Mouse (Mus musculus) hindbrain, embryonic 14.5 days (tissue): Measurements from ENCODE around the gene Slx4. TPM values are rescaled to one million over a fixed set of nuclear protein-coding genes. Genes with fewer than 3 reads are reported as not detected.
"Not testable (repeated sequence)": the region's sequence is repeated elsewhere in the genome, so short reads cannot be mapped to it uniquely, and the experiment has no call there.

ENCODE experiments used
- ATAC-seq: fragments of 200-750 bp; cut with Nextera tagmentation; 2 replicates; pipeline ENCODE4 v1.8.0; 2017; ENCODE audit warnings: moderate number of reproducible peaks, mild to moderate bottlenecking, moderate TSS enrichment, moderate library complexity; ENCODE audit not compliant: low FRiP score
- DNase-seq: peaks from one replicate; pipeline ENCODE4 v3.0.0-alpha.2; 2015; ENCODE audit warnings: low spot score
- H3K27ac ChIP-seq: fragments of 300-500 bp; sonication (generic); 2 replicates; pipeline ENCODE4 v1.5.1; 2014; ENCODE audit warnings: mild to moderate bottlenecking, moderate library complexity
- H3K27me3 ChIP-seq: fragments of 300-500 bp; sonication (generic); 2 replicates; pipeline ENCODE4 v1.6.1; 2014; ENCODE audit warnings: mild to moderate bottlenecking, low read length, mixed read lengths; ENCODE audit not compliant: control insufficient read depth, insufficient read depth
- H3K36me3 ChIP-seq: fragments of 300-500 bp; sonication (generic); replicated peaks from 2 replicates; pipeline ENCODE4 v1.6.1; 2014; ENCODE audit not compliant: control insufficient read depth, insufficient read depth
- H3K4me1 ChIP-seq: fragments of 300-500 bp; sonication (generic); replicated peaks from 2 replicates; pipeline ENCODE4 v1.6.1; 2014; ENCODE audit warnings: antibody characterized with exemption, low read length, mixed read lengths; ENCODE audit not compliant: control insufficient read depth, insufficient read depth
- H3K4me2 ChIP-seq: fragments of 300-500 bp; sonication (generic); replicated peaks from 2 replicates; pipeline ENCODE4 v1.6.1; 2014; ENCODE audit warnings: mild to moderate bottlenecking, moderate library complexity
- H3K4me3 ChIP-seq: fragments of 300-500 bp; sonication (generic); replicated peaks from 2 replicates; pipeline ENCODE4 v1.5.1; 2014; ENCODE audit warnings: mild to moderate bottlenecking, low read length
- H3K9ac ChIP-seq: fragments of 300-500 bp; sonication (generic); 2 replicates; pipeline ENCODE4 v1.6.1; 2014
- H3K9me3 ChIP-seq: fragments of 300-500 bp; sonication (generic); 2 replicates; pipeline ENCODE4 v1.6.1; 2016; ENCODE audit warnings: low read length; ENCODE audit not compliant: control insufficient read depth
- WGBS: fragments of 180-500 bp; shearing (Covaris S2); extraction: QIAGEN DNeasy Blood & Tissue Kit; methylation state at CpG from one replicate; pipeline ENCODE4 v1.1.7; 2014; 5-methylcytosine and 5-hydroxymethylcytosine counted together
- polyA plus RNA-seq: library from polyadenylated mRNA; unstranded; fragments of >200 nt; fragmentation: Nextera tagmentation; extraction: Ambion mirVana; gene quantifications from 2 replicates; pipeline ENCODE4 v1.2.1, GENCODE M21; 2014

The Slx4 gene
- polyA plus RNA-seq, 1 experiment from 2014 or later, result 35.3 TPM

DNA sequence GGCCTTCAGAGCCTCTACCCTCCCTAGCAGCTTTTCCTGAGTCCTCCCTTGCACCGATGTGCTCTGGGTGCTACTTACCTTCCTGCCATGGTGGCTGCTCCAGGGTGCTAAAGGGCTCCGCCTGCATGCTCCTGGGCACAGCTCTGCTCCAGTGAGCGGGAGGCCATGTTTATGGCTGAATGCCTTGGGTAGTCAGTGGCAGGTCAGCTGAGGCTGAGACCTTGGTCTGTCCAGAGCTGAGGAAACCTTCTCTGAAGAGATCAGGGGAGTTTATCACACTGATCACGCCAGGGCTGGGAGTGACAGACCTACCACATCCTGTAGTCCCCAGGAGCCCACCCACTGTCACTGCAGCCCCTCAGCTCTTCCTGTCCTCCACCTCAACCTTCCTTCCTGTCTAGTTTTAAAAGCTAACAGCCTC is 27.3 kb downstream of the Slx4 start, which contains the start of gene Nlrc3:
Gene Nlrc3 (minus strand): TSS at position 382 of the 421 bp plus-strand sequence.
- ATAC-seq (no peak), DNase-seq (no peak)
- no peak within 1 kb of the TSS for H3K9ac ChIP-seq
- WGBS, result 82% methylated on average over 4 of the region's 4 CpGs
- no peaks in the 10 kb centered on the region for H3K4me1 ChIP-seq
- no peak within 1 kb of the TSS for H3K4me3 ChIP-seq
- peaks cover 38% of the 10 kb centered on the region for H3K36me3 ChIP-seq
- H3K9me3 ChIP-seq, result no peaks in the 10 kb centered on the region
- no peaks in the 10 kb centered on the region for H3K27me3 ChIP-seq
- H3K27ac ChIP-seq, result no peak within 1 kb of the TSS
- no peak within 1 kb of the TSS for H3K4me2 ChIP-seq

DNA sequence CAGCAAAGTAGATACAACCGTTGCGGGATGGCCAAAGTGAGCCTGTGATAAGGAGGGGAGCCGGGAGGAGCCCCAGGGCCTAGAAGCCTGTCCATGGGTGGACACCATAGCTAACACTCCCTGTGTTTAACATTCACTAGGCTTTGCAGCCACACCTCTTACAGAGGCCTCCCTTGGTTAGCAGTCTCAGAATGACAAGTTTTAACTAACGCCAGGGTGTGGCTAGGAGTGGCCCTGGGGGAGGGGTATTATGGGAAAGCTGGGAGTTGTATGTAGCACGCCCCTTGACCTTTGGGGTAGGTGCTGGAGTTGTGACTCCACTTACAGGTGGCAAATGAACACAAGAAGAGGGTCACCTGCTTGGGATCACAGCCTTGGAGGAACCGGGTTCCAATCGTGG is 27.9 kb downstream of the Slx4 start:
- Histone ChIP-seq H3K36me3 (peaks cover 32% of the 10 kb centered on the region), H3K27me3 (no peaks in the 10 kb centered on the region), H3K4me3 (no peak overlapping the region), H3K9me3 (no peaks in the 10 kb centered on the region), H3K27ac (no peak overlapping the region), H3K4me2 (no peak overlapping the region), H3K9ac (no peak overlapping the region), H3K4me1 (no peaks in the 10 kb centered on the region)
- 91% methylated on average over 7 of the region's 7 CpGs for WGBS
- no peak; the same call in 1 of the 2 replicates for ATAC-seq
- no peak for DNase-seq

DNA sequence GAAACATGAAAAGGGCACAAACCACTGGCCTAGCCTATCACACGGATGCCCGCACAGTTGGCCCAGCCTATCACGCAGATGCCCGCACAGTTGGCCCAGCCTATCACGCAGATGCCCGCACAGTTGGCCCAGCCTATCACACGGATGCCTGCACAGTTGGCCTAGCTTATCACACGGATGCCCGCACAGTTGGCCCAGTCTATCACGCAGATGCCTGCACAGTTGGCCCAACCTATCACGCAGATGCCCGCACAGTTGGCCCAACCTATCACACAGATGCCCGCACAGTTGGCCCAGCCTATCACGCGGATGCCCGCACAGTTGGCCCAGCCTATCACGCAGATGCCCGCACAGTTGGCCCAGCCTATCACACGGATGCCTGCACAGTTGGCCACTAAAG is 29.1 kb downstream of the Slx4 start:
- 89% methylated on average over 19 of the region's 19 CpGs for WGBS
- not testable (repeated sequence) for H3K27ac ChIP-seq, H3K4me2 ChIP-seq, H3K9ac ChIP-seq, H3K27me3 ChIP-seq, DNase-seq, H3K4me3 ChIP-seq, H3K4me1 ChIP-seq, ATAC-seq, H3K9me3 ChIP-seq
- peaks cover 20% of the 10 kb centered on the region for H3K36me3 ChIP-seq

DNA sequence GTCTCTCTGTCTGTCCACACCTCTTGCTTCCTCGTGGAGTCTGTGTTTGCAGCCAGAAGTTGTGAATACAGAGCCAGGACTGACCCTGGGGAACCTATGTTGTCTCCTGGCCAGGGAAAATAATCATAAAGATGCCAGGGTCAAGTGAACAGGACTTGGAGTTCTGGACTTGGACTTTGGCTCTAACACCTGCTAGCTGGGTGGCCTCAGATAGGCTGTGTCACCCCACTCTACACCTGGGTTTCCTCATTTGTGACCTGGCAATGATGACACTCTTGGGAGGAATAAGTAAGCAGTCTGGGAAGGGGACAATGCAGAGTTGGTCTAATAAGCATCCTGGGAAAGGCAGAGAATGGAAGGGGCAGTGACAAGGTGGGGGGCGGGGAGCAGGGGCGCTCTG is 38.0 kb downstream of the Slx4 start:
- WGBS, result 80% methylated on average over 3 of the region's 3 CpGs
- ATAC-seq (no peak), DNase-seq (no peak)
- no peaks in the 10 kb centered on the region for H3K4me1 ChIP-seq
- H3K36me3 ChIP-seq, result no peaks in the 10 kb centered on the region
- no peak overlapping the region for H3K4me2 ChIP-seq
- no peak overlapping the region for H3K27ac ChIP-seq
- H3K27me3 ChIP-seq, result no peaks in the 10 kb centered on the region
- H3K4me3 ChIP-seq, result no peak overlapping the region
- no peak overlapping the region for H3K9ac ChIP-seq
- H3K9me3 ChIP-seq, result no peaks in the 10 kb centered on the region

DNA sequence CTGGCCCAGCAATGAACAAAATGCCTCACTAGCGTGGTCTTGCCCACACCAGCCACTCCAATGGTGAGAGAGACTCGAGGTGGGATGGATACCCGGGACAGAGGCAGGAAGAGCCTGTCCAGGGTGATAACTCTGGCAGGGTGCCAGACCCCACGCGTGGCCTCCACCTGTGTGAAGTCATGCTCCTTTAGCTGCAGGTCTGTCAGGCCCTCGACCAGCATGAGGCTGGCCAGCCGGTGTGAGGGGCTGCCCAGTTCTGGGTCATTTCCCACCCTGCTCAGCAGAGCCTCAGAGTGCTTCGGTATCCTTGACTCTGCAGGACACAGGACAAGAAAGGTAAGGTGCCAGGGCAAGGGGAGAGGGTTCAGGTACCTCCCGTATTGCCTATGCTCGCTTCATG is 38.6 kb downstream of the Slx4 start:
- no peaks in the 10 kb centered on the region for H3K27me3 ChIP-seq
- no peak for DNase-seq
- no peaks in the 10 kb centered on the region for H3K4me1 ChIP-seq
- H3K4me3 ChIP-seq, result no peak overlapping the region
- no peaks in the 10 kb centered on the region for H3K36me3 ChIP-seq
- ATAC-seq, result no peak
- H3K4me2 ChIP-seq, result no peak overlapping the region
- no peaks in the 10 kb centered on the region for H3K9me3 ChIP-seq
- 87% methylated on average over 10 of the region's 10 CpGs for WGBS
- H3K27ac ChIP-seq, result no peak overlapping the region
- H3K9ac ChIP-seq, result no peak overlapping the region

DNA sequence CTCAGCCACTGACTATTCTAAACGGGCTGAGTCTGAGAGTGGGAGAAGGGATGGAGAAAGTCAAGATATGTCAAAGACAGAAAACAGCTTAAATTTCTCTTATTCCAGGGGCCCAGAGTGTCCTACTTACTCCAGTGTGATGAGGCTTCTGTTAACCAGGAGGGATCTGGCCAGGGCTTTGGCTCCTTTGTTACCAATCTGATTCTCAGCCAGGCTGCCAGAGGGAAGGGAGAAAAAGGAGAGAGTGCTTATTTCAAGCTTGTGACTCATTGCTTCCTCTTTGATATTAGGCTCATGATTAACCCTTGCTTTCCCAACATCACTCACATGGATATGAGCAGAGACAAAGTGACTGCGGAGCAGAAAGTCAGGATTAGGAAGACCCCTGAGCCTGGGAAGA is 44.3 kb downstream of the Slx4 start:
- H3K9ac ChIP-seq, result no peak overlapping the region
- WGBS, result 81% methylated on average over 2 of the region's 2 CpGs

DNA sequence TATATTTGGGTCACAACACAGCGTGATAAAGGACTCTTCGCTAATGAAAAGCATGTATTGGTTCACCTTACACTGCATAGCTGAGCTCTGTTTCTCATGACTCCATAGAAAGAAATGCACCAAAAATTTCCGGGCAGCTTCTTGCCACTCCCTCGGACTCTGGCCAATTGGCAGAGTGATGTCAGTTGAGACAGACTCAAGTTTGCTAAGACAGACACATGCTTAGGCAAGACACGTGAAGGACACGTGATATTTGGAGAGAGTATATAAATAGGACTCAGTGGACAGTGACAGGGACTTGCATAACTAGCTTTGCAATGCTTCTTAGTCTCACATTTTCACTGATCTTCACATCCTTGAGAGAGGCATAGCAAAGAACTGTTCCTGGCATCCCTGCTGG is 47.2 kb downstream of the Slx4 start:
- DNase-seq (no peak), ATAC-seq (no peak)
- WGBS, result 81% methylated on average over 6 of the region's 6 CpGs
- Histone ChIP-seq H3K4me1 (no peaks in the 10 kb centered on the region), H3K27me3 (no peaks in the 10 kb centered on the region), H3K27ac (no peak overlapping the region), H3K4me2 (no peak overlapping the region), H3K9ac (no peak overlapping the region), H3K4me3 (no peak overlapping the region), H3K9me3 (no peaks in the 10 kb centered on the region), H3K36me3 (no peaks in the 10 kb centered on the region)

More for the DNA sequence above, 44.3 kb downstream of the Slx4 start:
- Histone ChIP-seq H3K27ac (no peak overlapping the region), H3K4me2 (no peak overlapping the region), H3K36me3 (no peaks in the 10 kb centered on the region), H3K9me3 (no peaks in the 10 kb centered on the region), H3K27me3 (no peaks in the 10 kb centered on the region), H3K4me3 (no peak overlapping the region), H3K4me1 (no peaks in the 10 kb centered on the region)
- ATAC-seq (no peak), DNase-seq (no peak)

DNA sequence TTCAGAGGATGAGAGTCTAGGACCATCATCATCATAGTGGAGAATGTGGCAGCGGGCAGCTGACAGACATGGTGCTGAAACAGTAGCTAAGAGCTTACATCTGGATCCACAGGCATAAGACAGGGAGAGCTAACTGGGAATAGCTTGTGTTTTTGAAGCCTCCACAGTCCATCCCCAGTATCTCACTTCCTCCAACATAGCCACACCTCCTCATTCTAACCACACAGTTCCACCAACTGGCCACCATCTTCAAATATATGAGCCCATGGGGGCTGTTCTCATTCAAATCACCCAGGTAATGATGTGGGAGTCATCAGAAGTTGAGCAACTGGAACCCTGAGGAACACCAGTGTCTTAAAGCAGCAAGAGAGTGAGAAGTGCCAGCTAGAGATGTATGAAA is 52.4 kb downstream of the Slx4 start:
- Histone ChIP-seq H3K27ac (no peak overlapping the region), H3K9ac (no peak overlapping the region), H3K27me3 (no peaks in the 10 kb centered on the region), H3K4me3 (no peak overlapping the region), H3K9me3 (no peaks in the 10 kb centered on the region), H3K4me1 (no peaks in the 10 kb centered on the region), H3K4me2 (no peak overlapping the region), H3K36me3 (no peaks in the 10 kb centered on the region)
- no peak for ATAC-seq
- WGBS, result 93% methylated on average over 1 of the region's 1 CpGs
- no peak for DNase-seq

DNA sequence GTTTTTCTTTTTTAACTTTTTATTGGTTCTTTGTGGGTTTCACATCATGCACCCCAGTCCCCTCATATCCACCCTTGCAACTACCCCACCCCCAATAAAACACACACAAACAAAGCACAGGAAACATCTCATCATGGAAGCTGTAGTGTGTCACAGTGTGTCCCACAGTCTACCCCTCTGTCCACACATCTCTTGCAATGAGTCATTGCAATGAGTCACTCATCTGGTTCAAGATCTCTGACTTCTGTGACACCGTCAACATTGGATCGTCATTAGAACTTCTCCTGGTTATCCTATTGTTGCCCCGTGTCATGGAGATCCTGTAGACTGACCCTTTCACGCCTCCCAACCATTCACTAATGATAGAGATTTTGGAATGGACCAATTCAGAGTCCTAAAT is 68.9 kb downstream of the Slx4 start:
- ATAC-seq, result no peak
- 91% methylated on average over 4 of the region's 4 CpGs for WGBS
- Histone ChIP-seq H3K9ac (no peak overlapping the region), H3K36me3 (peaks cover 91% of the 10 kb centered on the region), H3K27ac (no peak overlapping the region), H3K27me3 (no peaks in the 10 kb centered on the region), H3K4me2 (no peak overlapping the region), H3K9me3 (no peaks in the 10 kb centered on the region), H3K4me1 (no peaks in the 10 kb centered on the region), H3K4me3 (no peak overlapping the region)
- no peak for DNase-seq

DNA sequence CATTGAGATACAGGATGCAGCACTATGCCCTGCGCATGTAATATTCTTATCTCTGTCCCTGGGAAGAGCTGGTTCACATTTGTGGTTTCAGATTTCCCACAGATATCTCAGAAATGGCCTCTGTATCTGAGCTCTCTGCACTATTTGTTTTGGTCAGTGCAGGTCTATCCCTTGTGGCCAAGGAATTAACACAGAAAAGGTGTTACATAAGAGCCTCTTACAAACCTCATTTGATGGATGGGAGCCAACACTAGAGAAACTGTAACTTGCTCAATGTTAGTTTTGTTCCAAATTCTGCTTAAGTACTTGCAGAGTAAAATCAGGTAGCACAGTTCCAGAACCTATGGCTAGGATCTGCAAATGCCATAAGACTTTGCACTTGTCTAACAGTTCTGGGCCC is 69.5 kb downstream of the Slx4 start:
- ATAC-seq (no peak), DNase-seq (no peak)
- no peaks in the 10 kb centered on the region for H3K27me3 ChIP-seq
- H3K4me2 ChIP-seq, result no peak overlapping the region
- H3K9ac ChIP-seq, result no peak overlapping the region
- peaks cover 93% of the 10 kb centered on the region for H3K36me3 ChIP-seq
- no peaks in the 10 kb centered on the region for H3K9me3 ChIP-seq
- H3K4me3 ChIP-seq, result no peak overlapping the region
- no peaks in the 10 kb centered on the region for H3K4me1 ChIP-seq
- no peak overlapping the region for H3K27ac ChIP-seq
- WGBS, result 95% methylated on average over 1 of the region's 1 CpGs
